Mouse (Mus musculus): Measurements from ENCODE around the gene Sec14l2. TPM values are rescaled to one million over a fixed set of nuclear protein-coding genes. Genes with fewer than 3 reads are reported as not detected.
A peak's percentile ranks its signal among the peaks of the same experiment; 100 is the strongest.

The Sec14l2 gene
- total and polyA plus RNA-seq, 3 experiments = 15.5 to 40.1 TPM; not detected in 1

DNA sequence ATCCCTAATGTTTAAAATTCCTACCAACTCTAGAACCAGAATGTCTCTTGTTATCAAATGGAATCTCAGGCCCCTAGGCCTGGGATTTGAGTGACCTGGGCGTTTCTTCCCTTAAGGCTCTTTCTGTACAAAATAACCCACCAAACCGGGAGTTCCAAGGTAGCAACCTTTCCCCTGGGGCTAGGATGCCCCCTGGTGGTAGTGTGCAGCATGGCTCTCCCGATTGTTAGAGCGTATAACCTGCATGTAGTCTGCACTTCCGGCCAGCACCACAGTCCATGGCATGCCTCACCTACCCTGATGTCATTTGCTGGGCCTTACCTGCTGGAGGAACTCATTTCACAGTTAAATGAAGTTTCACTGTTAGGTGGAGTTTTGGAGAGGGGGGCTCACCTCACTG is 707 bp upstream of the Sec14l2 start:
- H3K4me3 ChIP-seq (ENCODE audit: control insufficient read depth in 1 of 2, insufficient read depth in 1 of 2, low read depth in 2 of 2, low read length in 2 of 2) = peak overlapping the region; percentile 51 to 76
- DNase-seq (ENCODE audit: low read depth, low spot score) = peak; percentile 87
- H3K9ac ChIP-seq (ENCODE audit: control insufficient read depth, low read depth, low read length, poor library complexity, severe bottlenecking) = no peak overlapping the region
- no peaks in the 10 kb centered on the region for H3K79me2 ChIP-seq (ENCODE audit: control insufficient read depth, insufficient read depth, low read length, poor library complexity)
- H3K4me1 ChIP-seq (ENCODE audit: control insufficient read depth in 1 of 2, insufficient read depth in 2 of 2, low read length in 2 of 2) = peaks cover 2 to 30% of the 10 kb centered on the region in 2 experiments; a peak in 3 of 4 replicates
- H3K36me3 ChIP-seq (ENCODE audit: control insufficient read depth in 1 of 2, insufficient read depth in 2 of 2, low read length in 2 of 2) = peaks cover 0 to 15% of the 10 kb centered on the region in 2 experiments; a peak in 2 of 4 replicates
- no peak for TF ChIP-seq MEF2A (IDR thresholded peaks at IDR 0.05; ENCODE audit: extremely low read depth, insufficient replicate concordance, low read depth, low read length, poor library complexity, severe bottlenecking)
- TF ChIP-seq MAZ (IDR thresholded peaks at IDR 0.05; ENCODE audit: low read depth, low read length) = no peak
- TF ChIP-seq JUND (IDR thresholded peaks at IDR 0.05; ENCODE audit: low read depth, low read length) = no peak
- TF ChIP-seq ZMIZ1 (IDR thresholded peaks at IDR 0.05; ENCODE audit: low read depth, low read length) = no peak
- no peak for TF ChIP-seq MYC (IDR thresholded peaks at IDR 0.05; ENCODE audit: low read depth, low read length)
- TF ChIP-seq POLR2AphosphoS5 (IDR thresholded peaks at IDR 0.05; ENCODE audit: borderline replicate concordance, low read depth, low read length) = no peak
- peak; percentile 84 for TF ChIP-seq RAD21 (IDR thresholded peaks at IDR 0.05; ENCODE audit: low read depth, low read length)
- TF ChIP-seq GABPA (IDR thresholded peaks at IDR 0.05; ENCODE audit: low read depth, low read length) = no peak
- TF ChIP-seq E2F4 (IDR thresholded peaks at IDR 0.05; ENCODE audit: borderline replicate concordance, low read depth, low read length) = no peak
- no peak for TF ChIP-seq NRF1 (IDR thresholded peaks at IDR 0.05; ENCODE audit: insufficient read depth, low read depth, low read length, poor library complexity, severe bottlenecking)
- peak; percentile 82 for TF ChIP-seq ZC3H11A (IDR thresholded peaks at IDR 0.05; ENCODE audit: low read depth, low read length)
- TF ChIP-seq MXI1 (IDR thresholded peaks at IDR 0.05; ENCODE audit: low read depth, low read length) = no peak
- TF ChIP-seq CTCF (IDR thresholded peaks at IDR 0.05 in 2 of 3, conservative IDR thresholded peaks at IDR 0.05 in 1 of 3; ENCODE audit: control insufficient read depth in 1 of 3, insufficient read depth in 1 of 3, low read depth in 2 of 3, low read length in 3 of 3, poor library complexity in 1 of 3, severe bottlenecking in 1 of 3) = peak; percentile 91 to 96 (median 95)
- TF ChIP-seq CHD2 (IDR thresholded peaks at IDR 0.05; ENCODE audit: low read length) = no peak
- no peak for TF ChIP-seq HCFC1 (IDR thresholded peaks at IDR 0.05; ENCODE audit: low read depth, low read length)
- peak; percentile 86 for TF ChIP-seq SMC3 (IDR thresholded peaks at IDR 0.05; ENCODE audit: low read depth, low read length)
- no peak for TF ChIP-seq NELFE (IDR thresholded peaks at IDR 0.05; ENCODE audit: low read depth, low read length)
- TF ChIP-seq MAFK (IDR thresholded peaks at IDR 0.05; ENCODE audit: borderline replicate concordance, low read depth, low read length) = no peak
- no peak for TF ChIP-seq ZNF384 (IDR thresholded peaks at IDR 0.05; ENCODE audit: low read depth, low read length)
- TF ChIP-seq POLR2A (IDR thresholded peaks at IDR 0.05; ENCODE audit: control insufficient read depth in 1 of 2, insufficient read depth in 1 of 2, low read depth in 1 of 2, low read length in 2 of 2, poor library complexity in 1 of 2) = no peak
- TF ChIP-seq GATA1 (IDR thresholded peaks at IDR 0.05; ENCODE audit: low read depth, low read length) = no peak
- no peak for TF ChIP-seq RCOR1 (IDR thresholded peaks at IDR 0.05; ENCODE audit: low read depth, low read length)
- TF ChIP-seq USF2 (IDR thresholded peaks at IDR 0.05; ENCODE audit: borderline replicate concordance in 1 of 2, insufficient read depth in 1 of 2, low read depth in 1 of 2, low read length in 2 of 2) = no peak
- TF ChIP-seq MYB (IDR thresholded peaks at IDR 0.05; ENCODE audit: low read depth, low read length) = no peak
- no peak for TF ChIP-seq MAX (IDR thresholded peaks at IDR 0.05; ENCODE audit: low read length)
- TF ChIP-seq TBP (IDR thresholded peaks at IDR 0.05; ENCODE audit: low read depth, low read length) = no peak
- TF ChIP-seq USF1 (IDR thresholded peaks at IDR 0.05; ENCODE audit: low read depth, low read length) = no peak
- no peak for TF ChIP-seq UBTF (IDR thresholded peaks at IDR 0.05; ENCODE audit: borderline replicate concordance, insufficient read depth, low read depth, low read length)
- TF ChIP-seq ELF1 (IDR thresholded peaks at IDR 0.05; ENCODE audit: low read depth, low read length) = no peak
- TF ChIP-seq POLR2AphosphoS2 (IDR thresholded peaks at IDR 0.05; ENCODE audit: low read length) = no peak
- H3K27me3 ChIP-seq (ENCODE audit: control insufficient read depth in 1 of 2, insufficient read depth in 2 of 2, low read length in 2 of 2) = no peaks in the 10 kb centered on the region
- no peak overlapping the region for H3K27ac ChIP-seq (ENCODE audit: control insufficient read depth, low read depth, low read length)
- no peaks in the 10 kb centered on the region for H3K9me3 ChIP-seq (replicated peaks; ENCODE audit: insufficient read depth, low read length)
